Mouse (Mus musculus): ENCODE data around the gene Slc2a1. TPM values are rescaled to one million over a fixed set of nuclear protein-coding genes. Genes with fewer than 3 reads are reported as not detected.

The Slc2a1 gene
- polyA plus RNA-seq, 1 experiment, result 215 TPM

- Histone ChIP-seq H3K4me3 (replicated peaks) (no peak overlapping the region), H3K4me1 (ENCODE audit: control insufficient read depth) (peaks cover 78% of the 10 kb centered on the region), H3K27me3 (ENCODE audit: control insufficient read depth) (peaks cover 86% of the 10 kb centered on the region), H3K9me3 (ENCODE audit: control insufficient read depth, low read length) (no peaks in the 10 kb centered on the region; the same call in 1 of the 2 replicates), H3K36me3 (ENCODE audit: control insufficient read depth) (no peaks in the 10 kb centered on the region; the same call in 1 of the 2 replicates)
- TF ChIP-seq GATA1 (IDR thresholded peaks at IDR 0.05; ENCODE audit: low read length), result no peak
- TF ChIP-seq TAL1 (IDR thresholded peaks at IDR 0.05; ENCODE audit: low read length), result no peak
These were observed 35.5 kb upstream of the Slc2a1 start for GRCm38 (mm10) chr4:119072941-119073451.

GRCm38 (mm10) chr4:119073626-119074025 lies 34.9 kb upstream of the Slc2a1 start:
- Histone ChIP-seq H3K9me3 (ENCODE audit: control insufficient read depth, low read length) (no peaks in the 10 kb centered on the region; the same call in 1 of the 2 replicates), H3K36me3 (ENCODE audit: control insufficient read depth) (no peaks in the 10 kb centered on the region; the same call in 1 of the 2 replicates), H3K4me3 (replicated peaks) (no peak overlapping the region), H3K27me3 (ENCODE audit: control insufficient read depth) (peaks cover 80% of the 10 kb centered on the region), H3K4me1 (ENCODE audit: control insufficient read depth) (peaks cover 78% of the 10 kb centered on the region)
- TF ChIP-seq TAL1 (IDR thresholded peaks at IDR 0.05; ENCODE audit: low read length), result no peak
- no peak for TF ChIP-seq GATA1 (IDR thresholded peaks at IDR 0.05; ENCODE audit: low read length)

DNA sequence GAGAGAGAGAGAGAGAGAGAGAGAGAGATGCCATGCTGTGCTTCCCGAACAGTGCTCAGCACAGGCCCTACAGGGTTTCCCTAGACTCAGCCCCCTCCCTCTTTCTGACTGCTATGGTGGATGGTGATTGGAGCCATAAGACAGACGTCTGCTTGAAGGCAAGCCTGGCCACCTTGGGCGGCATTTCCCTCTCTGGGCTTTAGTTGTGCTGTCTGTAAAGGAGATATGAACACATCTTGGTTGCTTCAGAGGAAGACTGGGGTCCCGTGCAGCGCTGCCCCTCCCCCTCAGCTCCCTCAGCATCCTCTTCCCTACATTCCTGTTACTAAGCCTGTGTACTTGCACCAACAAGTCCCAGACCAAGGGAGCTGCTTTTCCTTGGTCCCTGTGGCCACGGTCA lies 33.9 kb upstream of the Slc2a1 start:
- Histone ChIP-seq H3K36me3 (ENCODE audit: control insufficient read depth) (no peaks in the 10 kb centered on the region; the same call in 1 of the 2 replicates), H3K4me1 (ENCODE audit: control insufficient read depth) (peaks cover 73% of the 10 kb centered on the region), H3K4me3 (replicated peaks) (no peak overlapping the region), H3K27me3 (ENCODE audit: control insufficient read depth) (peaks cover 70% of the 10 kb centered on the region), H3K9me3 (ENCODE audit: control insufficient read depth, low read length) (no peaks in the 10 kb centered on the region; the same call in 1 of the 2 replicates)
- TF ChIP-seq GATA1 (IDR thresholded peaks at IDR 0.05; ENCODE audit: low read length) (no peak), TAL1 (IDR thresholded peaks at IDR 0.05; ENCODE audit: low read length) (no peak)

- no peaks in the 10 kb centered on the region; the same call in 1 of the 2 replicates for H3K36me3 ChIP-seq (ENCODE audit: control insufficient read depth)
These were observed 33.2 kb upstream of the Slc2a1 start for GRCm38 (mm10) chr4:119075273-119075672.

GRCm38 (mm10) chr4:119076336-119076735 lies 32.2 kb upstream of the Slc2a1 start:
- H3K9me3 ChIP-seq (ENCODE audit: control insufficient read depth, low read length), result peaks cover 7% of the 10 kb centered on the region
- TF ChIP-seq TAL1 (IDR thresholded peaks at IDR 0.05; ENCODE audit: low read length), result no peak
- TF ChIP-seq GATA1 (IDR thresholded peaks at IDR 0.05; ENCODE audit: low read length), result 0 out of 2 replicates have a peak, but pooled peaks have one; percentile 6
- H3K4me3 ChIP-seq (replicated peaks), result peak overlapping the region; percentile 57
- no peaks in the 10 kb centered on the region; the same call in 1 of the 2 replicates for H3K36me3 ChIP-seq (ENCODE audit: control insufficient read depth)
- peaks cover 63% of the 10 kb centered on the region for H3K27me3 ChIP-seq (ENCODE audit: control insufficient read depth)
- peaks cover 66% of the 10 kb centered on the region for H3K4me1 ChIP-seq (ENCODE audit: control insufficient read depth)

More at GRCm38 (mm10) chr4:119075273-119075672, 33.2 kb upstream of the Slc2a1 start:
- H3K4me3 ChIP-seq (replicated peaks), result no peak overlapping the region
- peaks cover 67% of the 10 kb centered on the region for H3K27me3 ChIP-seq (ENCODE audit: control insufficient read depth)
- no peaks in the 10 kb centered on the region; the same call in 1 of the 2 replicates for H3K9me3 ChIP-seq (ENCODE audit: control insufficient read depth, low read length)
- H3K4me1 ChIP-seq (ENCODE audit: control insufficient read depth), result peaks cover 70% of the 10 kb centered on the region
- no peak for TF ChIP-seq TAL1 (IDR thresholded peaks at IDR 0.05; ENCODE audit: low read length)
- TF ChIP-seq GATA1 (IDR thresholded peaks at IDR 0.05; ENCODE audit: low read length), result no peak

- H3K4me3 ChIP-seq (replicated peaks), result peak overlapping the region; percentile 57
- peaks cover 61% of the 10 kb centered on the region for H3K4me1 ChIP-seq (ENCODE audit: control insufficient read depth)
- H3K9me3 ChIP-seq (ENCODE audit: control insufficient read depth, low read length), result peaks cover 7% of the 10 kb centered on the region
- TF ChIP-seq TAL1 (IDR thresholded peaks at IDR 0.05; ENCODE audit: low read length) (peak; percentile 65), GATA1 (IDR thresholded peaks at IDR 0.05; ENCODE audit: low read length) (peak; percentile 84)
- peaks cover 54% of the 10 kb centered on the region for H3K27me3 ChIP-seq (ENCODE audit: control insufficient read depth)
- no peaks in the 10 kb centered on the region; the same call in 1 of the 2 replicates for H3K36me3 ChIP-seq (ENCODE audit: control insufficient read depth)
These were observed 31.3 kb upstream of the Slc2a1 start for GRCm38 (mm10) chr4:119077084-119077682.

DNA sequence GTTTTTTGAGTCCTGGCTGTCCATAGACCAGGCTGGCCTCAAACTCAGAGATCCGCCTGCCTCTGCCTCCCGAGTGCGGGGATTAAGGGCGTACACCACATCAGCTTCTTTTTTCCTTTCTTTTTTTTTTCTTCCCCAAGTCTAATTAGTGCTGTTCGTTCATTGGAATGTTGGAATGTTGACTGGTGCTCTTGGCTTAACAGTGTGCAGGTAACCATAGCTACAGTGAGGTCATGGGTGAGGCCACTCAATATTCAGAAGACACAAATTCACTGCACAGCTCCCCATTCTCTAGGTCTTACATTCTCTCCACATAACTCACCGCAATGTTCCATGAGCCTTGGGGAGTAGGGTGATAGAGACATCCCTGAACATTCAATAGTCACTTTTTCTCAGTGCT lies 28.6 kb upstream of the Slc2a1 start:
- H3K9me3 ChIP-seq (ENCODE audit: control insufficient read depth, low read length), result peaks cover 7% of the 10 kb centered on the region
- TF ChIP-seq TAL1 (IDR thresholded peaks at IDR 0.05; ENCODE audit: low read length) (no peak), GATA1 (IDR thresholded peaks at IDR 0.05; ENCODE audit: low read length) (no peak)

GRCm38 (mm10) chr4:119082740-119083231 lies 25.7 kb upstream of the Slc2a1 start:
- peaks cover 33% of the 10 kb centered on the region for H3K4me1 ChIP-seq (ENCODE audit: control insufficient read depth)
- H3K9me3 ChIP-seq (ENCODE audit: control insufficient read depth, low read length), result peaks cover 7% of the 10 kb centered on the region
- H3K27me3 ChIP-seq (ENCODE audit: control insufficient read depth), result peaks cover 30% of the 10 kb centered on the region
- TF ChIP-seq TAL1 (IDR thresholded peaks at IDR 0.05; ENCODE audit: low read length), result no peak
- no peak for TF ChIP-seq GATA1 (IDR thresholded peaks at IDR 0.05; ENCODE audit: low read length)
- no peaks in the 10 kb centered on the region; the same call in 1 of the 2 replicates for H3K36me3 ChIP-seq (ENCODE audit: control insufficient read depth)
- H3K4me3 ChIP-seq (replicated peaks), result no peak overlapping the region

More for the DNA sequence above, 28.6 kb upstream of the Slc2a1 start:
- Histone ChIP-seq H3K36me3 (ENCODE audit: control insufficient read depth) (no peaks in the 10 kb centered on the region; the same call in 1 of the 2 replicates), H3K4me3 (replicated peaks) (no peak overlapping the region), H3K27me3 (ENCODE audit: control insufficient read depth) (peaks cover 31% of the 10 kb centered on the region), H3K4me1 (ENCODE audit: control insufficient read depth) (peaks cover 54% of the 10 kb centered on the region)

GRCm38 (mm10) chr4:119088424-119088823 lies 20.1 kb upstream of the Slc2a1 start:
- Histone ChIP-seq H3K9me3 (ENCODE audit: control insufficient read depth, low read length) (no peaks in the 10 kb centered on the region), H3K4me3 (replicated peaks) (no peak overlapping the region), H3K27me3 (ENCODE audit: control insufficient read depth) (peaks cover 71% of the 10 kb centered on the region), H3K36me3 (ENCODE audit: control insufficient read depth) (no peaks in the 10 kb centered on the region), H3K4me1 (ENCODE audit: control insufficient read depth) (peaks cover 26% of the 10 kb centered on the region)
- TF ChIP-seq TAL1 (IDR thresholded peaks at IDR 0.05; ENCODE audit: low read length) (no peak), GATA1 (IDR thresholded peaks at IDR 0.05; ENCODE audit: low read length) (no peak)
